Mouse (Mus musculus): ENCODE data around the gene Mok.

DNA sequence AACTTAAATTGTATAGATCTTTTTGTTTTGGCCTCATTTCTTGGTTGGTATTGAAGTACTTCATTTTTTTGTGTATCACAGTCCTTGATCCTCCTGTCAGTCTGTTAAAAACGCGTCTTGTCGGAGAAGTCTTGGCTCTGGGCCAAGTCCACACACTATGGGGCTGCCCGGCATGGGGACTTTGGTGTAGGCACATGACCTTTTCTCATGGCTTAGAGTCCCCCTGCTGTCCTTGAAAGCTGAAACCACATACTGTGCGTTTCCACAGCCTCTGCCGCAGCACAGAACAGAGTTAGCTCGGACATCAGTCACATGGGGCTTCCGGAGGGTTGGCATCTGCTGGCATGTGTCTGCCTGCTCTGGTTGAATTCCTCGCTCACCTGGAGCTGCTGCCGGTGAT lies 36.5 kb downstream of the Mok start:
- TF ChIP-seq CTCF (conservative IDR thresholded peaks at IDR 0.05; ENCODE audit: low read length) (no peak), NANOG (IDR thresholded peaks at IDR 0.05; ENCODE audit: borderline replicate concordance, low read length) (no peak)
